Mouse (Mus musculus): ENCODE measurements around the gene Clca3a1. TPM values are rescaled to one million over a fixed set of nuclear protein-coding genes. Genes with fewer than 3 reads are reported as not detected.

The Clca3a1 gene
- polyA plus RNA-seq, 1 experiment from 2014 or later, result 3.8 TPM

Other genes starting within 250 kb of the Clca3a1 start
- 10.9 and 14.5 TPM in 2 replicates for gene Hs2st1, start 190.8 kb downstream of the Clca3a1 start, polyA plus RNA-seq (2015; fragmentation: Nextera tagmentation; extraction: Ambion mirVana)
- gene Selenof, start 190.7 kb downstream of the Clca3a1 start, polyA plus RNA-seq (2015; fragmentation: Nextera tagmentation; extraction: Ambion mirVana), result 756 and 782 TPM in 2 replicates
- gene Sh3glb1, start 40.6 kb downstream of the Clca3a1 start, polyA plus RNA-seq (2015; fragmentation: Nextera tagmentation; extraction: Ambion mirVana), result 106 and 119 TPM in 2 replicates
- gene Clca3a2, start 58.5 kb upstream of the Clca3a1 start, polyA plus RNA-seq (2015; fragmentation: Nextera tagmentation; extraction: Ambion mirVana), result 1.8 and 4.0 TPM in 2 replicates
- gene Clca3b, start 88.4 kb upstream of the Clca3a1 start, polyA plus RNA-seq (2015; fragmentation: Nextera tagmentation; extraction: Ambion mirVana), result 0.15 and 0.20 TPM in 2 replicates
- gene Clca4b, start 171.6 kb upstream of the Clca3a1 start, polyA plus RNA-seq (2015; fragmentation: Nextera tagmentation; extraction: Ambion mirVana), result 0.40 TPM in 1 of 2 replicates, not detected in the other
- gene Clca4a, start 214.1 kb upstream of the Clca3a1 start, polyA plus RNA-seq (2015; fragmentation: Nextera tagmentation; extraction: Ambion mirVana), result 0.09 TPM in 1 of 2 replicates, not detected in the other

Measured in lung, embryonic 16.5 days (tissue).